Mouse (Mus musculus): ENCODE measurements around the gene Gm2056.
"Not testable (repeated sequence)": the region's sequence is repeated elsewhere in the genome, so short reads cannot be mapped to it uniquely, and the experiment has no call there.

Gene Gm2056

GRCm38 (mm10) chr12:88026704-88027103 is at the start of gene Gm2056:
Gm2056 (plus strand) TSS chr12:88027004.
- DNase-seq (ENCODE audit: low spot score in 2 of 2), result not testable (repeated sequence)

GRCm38 (mm10) chr12:87984000-87984399 is 42.8 kb upstream of the Gm2056 start:
- not testable (repeated sequence) for DNase-seq (ENCODE audit: low spot score in 2 of 2)

- not testable (repeated sequence) for DNase-seq (ENCODE audit: low spot score in 2 of 2)
Measured at GRCm38 (mm10) chr12:88004118-88004517, 22.7 kb upstream of the Gm2056 start.

- DNase-seq (ENCODE audit: low spot score in 2 of 2), result not testable (repeated sequence)
Measured at GRCm38 (mm10) chr12:88011548-88011947, 15.3 kb upstream of the Gm2056 start, which contains the start of gene Gm2075. Gm2075 (plus strand) TSS chr12:88011848.

GRCm38 (mm10) chr12:88018671-88019070 is 8.1 kb upstream of the Gm2056 start, which contains the start of gene Gm6803:
Gm6803 (minus strand) TSS chr12:88018771.
- DNase-seq (ENCODE audit: low spot score in 2 of 2), result not testable (repeated sequence)

GRCm38 (mm10) chr12:88032250-88032649 is 5.4 kb downstream of the Gm2056 start:
- not testable (repeated sequence) for DNase-seq (ENCODE audit: low spot score in 2 of 2)

GRCm38 (mm10) chr12:88039062-88039461 is 12.3 kb downstream of the Gm2056 start:
- DNase-seq (ENCODE audit: low spot score in 2 of 2), result not testable (repeated sequence)

- not testable (repeated sequence) for DNase-seq (ENCODE audit: low spot score in 2 of 2)
Measured at GRCm38 (mm10) chr12:88039703-88040102, 12.9 kb downstream of the Gm2056 start.

- not testable (repeated sequence) for DNase-seq (ENCODE audit: low spot score in 2 of 2)
Measured at GRCm38 (mm10) chr12:88045226-88045625, 18.4 kb downstream of the Gm2056 start.

Measured in right cerebral cortex, postnatal 10 days (tissue).